Mouse (Mus musculus) lung, postnatal 0 days (tissue): Measurements from ENCODE around the gene Il17d.

Source experiments
- CTCF ChIP-seq: IDR thresholded peaks from 2 replicates; pipeline ENCODE4 v1.5.1; 2016; ENCODE audit warnings: antibody characterized with exemption, mild to moderate bottlenecking
- EP300 ChIP-seq: IDR thresholded peaks from 2 replicates; pipeline ENCODE4 v1.6.1; 2016; ENCODE audit warnings: antibody characterized with exemption, mild to moderate bottlenecking, control low read depth

DNA sequence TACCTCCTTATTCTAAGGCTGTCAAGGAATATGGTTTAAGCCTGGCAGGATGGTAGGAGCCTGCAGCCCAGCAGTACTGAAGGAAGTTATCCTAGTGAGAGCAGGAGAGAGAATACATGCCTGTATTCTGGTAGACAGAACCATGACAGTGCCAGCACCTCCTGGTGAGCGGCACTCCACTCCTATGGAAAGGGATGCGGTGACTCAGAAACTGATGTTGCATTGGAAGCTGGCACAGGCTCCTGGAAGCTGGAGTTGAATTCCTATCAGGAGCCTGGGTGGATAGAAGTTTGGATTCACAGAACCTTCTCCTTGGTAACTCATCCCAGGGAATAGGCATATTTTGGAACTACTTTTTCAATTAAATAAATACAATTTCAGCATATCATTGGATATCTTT lies 30.7 kb upstream of the Il17d start:
- TF ChIP-seq CTCF, result no peak
- no peak for TF ChIP-seq EP300
